Mouse (Mus musculus) layer of hippocampus, postnatal 25 days (tissue): ENCODE results near the gene Cdk5rap1. TPM values are rescaled to one million over a fixed set of nuclear protein-coding genes. Genes with fewer than 3 reads are reported as not detected.
A peak's percentile ranks its signal among the peaks of the same experiment; 100 is the strongest.

Source experiments
- DNase-seq, 2 experiments: peaks; one replicate each; pipeline ENCODE4 v3.0.0; 2022; ENCODE audit warnings: mixed read lengths in 2 of 2, low spot score in 1 of 2; ENCODE audit errors: extremely low spot score in 1 of 2
- total RNA-seq, 2 experiments: library from RNA; stranded (reverse); gene quantifications; 2 replicates each; pipeline ENCODE4 v1.2.3; 2021

Cdk5rap1 gene
- total RNA-seq = 10 to 100 TPM; 17.7 to 18.7 TPM

DNA sequence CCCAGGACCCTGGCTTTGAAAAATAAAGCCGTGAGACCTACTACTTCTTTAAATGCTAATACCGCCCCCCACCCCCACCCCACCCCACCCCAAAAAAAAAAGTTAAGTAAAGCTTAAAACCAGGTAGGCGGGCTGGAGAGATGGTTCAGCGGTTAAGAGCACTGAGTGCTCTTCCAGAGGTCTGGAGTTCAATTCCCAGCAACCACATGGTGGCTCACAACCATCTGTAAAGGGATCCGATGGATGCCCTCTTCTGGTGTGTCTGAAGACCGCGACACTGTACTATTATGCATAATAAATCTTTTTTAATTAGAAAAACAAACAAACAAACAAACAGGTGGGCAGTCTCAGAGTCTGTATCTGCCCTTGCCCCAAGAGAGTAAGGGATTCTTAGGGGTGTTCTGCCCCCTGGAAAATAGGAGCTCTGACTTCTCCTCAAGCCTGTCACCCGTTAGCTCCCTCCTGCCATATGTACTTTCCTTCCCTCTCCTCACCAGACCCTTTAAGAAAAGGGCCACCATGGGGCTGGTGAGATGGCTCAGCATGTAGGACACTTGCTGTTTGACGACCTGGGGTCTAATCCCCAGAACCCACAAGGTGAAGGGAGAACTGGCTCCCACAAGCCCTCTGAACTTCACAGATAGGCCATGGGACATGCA lies at the start of gene Cdk5rap1:
Gene Cdk5rap1, minus strand, starts transcription at position 169 of the 659 bp plus-strand sequence.
- DNase-seq = no peak

DNA sequence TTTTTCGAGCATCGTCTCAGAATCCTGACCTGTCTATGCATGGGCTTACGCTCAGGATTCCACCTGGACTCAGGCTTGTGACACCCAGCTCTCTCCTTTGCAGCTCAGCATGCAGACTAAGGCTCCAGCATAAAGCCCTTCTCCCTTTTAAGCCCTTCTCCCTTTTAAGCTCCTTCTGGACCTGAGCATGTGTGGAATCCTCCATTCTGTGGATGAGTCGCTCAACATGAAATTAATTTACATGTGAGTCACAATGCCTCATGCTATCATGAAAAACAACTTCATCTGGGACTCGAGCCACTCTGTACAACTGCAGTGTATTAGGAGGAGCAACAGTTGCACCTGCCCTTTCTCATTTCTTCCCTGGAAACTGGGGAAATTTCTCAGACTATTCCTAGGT lies 49.4 kb upstream of the Cdk5rap1 start:
- no peak for DNase-seq

DNA sequence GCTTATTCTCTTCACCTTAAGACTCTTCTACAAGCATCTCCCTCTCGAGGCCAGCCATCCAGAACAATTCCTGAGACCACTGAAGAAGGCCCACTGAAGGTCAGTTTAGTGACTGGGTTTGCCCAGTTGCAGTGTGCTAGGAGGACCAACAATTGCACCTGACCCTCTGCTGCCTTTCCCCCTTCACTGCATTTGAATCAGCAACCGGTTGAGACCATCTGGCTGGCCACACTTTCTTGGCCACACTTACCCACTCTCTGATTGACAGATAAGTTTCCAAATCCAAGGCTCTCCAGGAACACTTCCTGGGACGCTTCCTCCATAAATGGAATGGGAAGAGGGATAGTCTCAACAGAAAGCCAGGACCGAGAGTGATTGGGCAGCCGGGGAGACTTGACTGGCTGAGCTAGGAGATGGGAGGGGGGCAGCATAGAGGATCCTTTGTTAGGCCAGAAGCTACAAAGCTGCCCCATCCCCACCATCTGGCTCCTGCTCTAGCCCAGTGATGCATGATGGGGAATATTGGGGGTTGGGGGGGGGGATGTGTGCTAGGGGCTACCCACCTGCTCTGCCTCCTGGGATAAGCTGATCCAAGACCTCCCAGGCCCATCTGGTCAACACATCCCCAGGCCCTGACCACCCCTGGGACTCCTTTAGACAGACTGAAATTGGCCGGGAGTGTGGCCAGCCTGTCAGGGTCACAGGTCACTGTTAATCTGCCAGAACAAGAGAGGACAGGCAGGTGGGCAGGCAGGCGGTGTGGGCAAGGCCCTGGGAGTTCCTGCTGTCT lies 48.3 kb upstream of the Cdk5rap1 start:
- no peak for DNase-seq

DNA sequence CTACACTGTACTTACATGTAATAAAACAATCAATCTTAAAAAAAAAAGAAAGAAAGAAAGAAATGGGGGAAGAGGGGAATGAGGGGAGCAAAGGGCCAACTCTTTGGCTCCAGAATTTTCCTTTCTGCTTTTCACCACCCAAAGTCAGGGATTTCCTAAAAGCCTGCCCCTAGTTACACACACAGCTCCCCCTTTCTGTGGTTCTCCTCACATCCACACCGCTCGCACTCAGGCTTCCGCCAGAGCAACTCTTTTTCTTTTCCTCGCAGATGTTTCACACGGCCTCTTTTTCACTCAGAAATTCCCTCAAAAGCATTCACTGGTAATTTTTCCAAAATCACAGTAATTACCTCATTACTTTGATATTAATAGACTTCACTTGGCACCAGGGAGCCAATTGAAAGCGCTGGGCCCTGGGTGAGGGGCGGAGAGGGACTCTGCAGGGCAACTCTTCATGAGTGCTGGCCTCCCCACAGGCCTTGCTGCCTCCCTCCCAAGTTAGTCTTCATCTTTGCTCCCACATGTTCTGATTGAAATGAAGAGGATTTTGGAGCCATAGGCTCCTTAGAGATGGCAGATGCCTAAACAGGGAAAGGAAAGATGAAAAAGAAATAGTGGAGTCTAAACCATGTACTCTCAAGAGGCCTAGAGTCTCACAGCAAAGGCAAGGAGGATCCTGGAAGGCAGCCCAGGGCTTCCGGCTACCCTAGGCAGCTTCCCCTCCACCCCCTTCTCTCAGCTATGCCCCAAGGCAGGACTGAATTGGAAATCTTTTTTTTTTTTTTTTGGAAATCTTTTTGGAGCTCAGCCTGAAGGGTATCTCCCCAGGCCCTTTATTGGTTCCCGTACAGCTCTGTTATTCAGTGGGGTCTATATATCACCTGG lies 47.1 kb upstream of the Cdk5rap1 start:
- DNase-seq = no peak

DNA sequence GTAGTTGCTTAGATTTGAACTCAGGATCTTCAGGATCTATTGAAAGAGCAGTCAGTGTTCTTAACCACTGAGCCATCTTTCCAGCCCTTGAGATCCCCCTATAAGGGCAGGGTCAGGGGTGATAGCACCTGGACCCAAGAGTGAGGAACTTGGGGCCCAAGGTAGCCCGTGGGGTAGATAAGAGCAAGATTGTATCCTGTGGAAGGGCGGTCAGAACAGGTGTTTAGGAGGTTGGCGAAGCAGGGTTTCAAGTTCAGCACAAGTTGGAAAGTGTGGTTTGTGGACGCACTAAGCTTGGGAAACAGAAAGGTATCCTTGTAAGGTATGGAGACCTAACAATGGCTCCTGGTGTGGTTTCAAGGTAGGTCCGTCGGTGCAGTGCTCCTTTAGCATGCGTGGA lies 45.2 kb upstream of the Cdk5rap1 start:
- no peak for DNase-seq

DNA sequence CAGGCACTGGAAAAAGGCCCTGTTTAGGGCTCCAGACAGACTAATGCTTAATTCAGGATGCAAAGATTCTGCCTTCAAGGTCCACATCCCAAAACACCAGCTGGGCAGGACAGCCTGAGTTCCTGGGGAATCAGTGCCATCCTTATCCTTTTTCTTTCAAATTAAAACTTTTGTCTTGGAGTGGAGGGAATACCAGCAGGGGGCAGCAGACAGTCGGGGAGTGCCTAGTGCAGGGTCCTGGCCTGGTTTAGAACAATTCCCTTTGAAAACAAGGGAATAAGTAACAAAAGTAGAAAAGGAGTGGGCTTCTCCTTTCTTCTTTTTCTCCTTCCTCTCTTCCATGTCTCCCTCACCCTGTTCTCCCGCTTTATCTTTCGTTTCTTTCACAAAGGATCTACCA lies 44.3 kb upstream of the Cdk5rap1 start:
- peak; percentile 68 to 97 for DNase-seq

DNA sequence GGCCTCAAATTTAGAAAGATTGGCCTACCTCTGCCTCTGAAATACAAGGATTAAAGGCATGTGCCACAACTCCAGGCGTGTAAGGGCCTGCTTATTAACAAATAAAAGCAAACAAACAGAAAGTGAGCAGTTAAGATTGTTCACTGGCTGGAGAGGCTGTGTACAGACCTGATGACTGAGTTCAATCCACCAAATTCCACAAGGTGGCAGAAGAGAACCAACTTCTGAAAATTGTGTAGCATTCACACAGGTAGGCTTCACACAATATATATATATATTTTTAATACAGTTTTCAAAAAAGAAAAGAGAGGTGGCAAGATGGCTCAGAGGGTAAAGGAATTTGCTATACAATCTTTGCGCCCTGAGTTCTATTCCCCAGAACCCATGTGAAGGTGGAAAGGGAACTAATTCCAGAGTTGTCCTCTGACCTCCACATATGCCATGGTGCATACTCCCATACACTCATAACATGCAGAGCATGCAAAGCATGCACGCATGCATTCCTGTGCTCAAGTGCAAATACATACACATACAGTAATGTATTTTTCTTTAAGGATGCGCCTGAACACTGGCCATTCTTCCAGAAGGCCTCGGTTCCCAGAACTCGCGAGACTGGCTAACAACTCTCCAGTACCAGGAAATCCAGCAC lies 39.3 kb upstream of the Cdk5rap1 start:
- peak in 1 of 2 experiments; percentile 48 for DNase-seq

DNA sequence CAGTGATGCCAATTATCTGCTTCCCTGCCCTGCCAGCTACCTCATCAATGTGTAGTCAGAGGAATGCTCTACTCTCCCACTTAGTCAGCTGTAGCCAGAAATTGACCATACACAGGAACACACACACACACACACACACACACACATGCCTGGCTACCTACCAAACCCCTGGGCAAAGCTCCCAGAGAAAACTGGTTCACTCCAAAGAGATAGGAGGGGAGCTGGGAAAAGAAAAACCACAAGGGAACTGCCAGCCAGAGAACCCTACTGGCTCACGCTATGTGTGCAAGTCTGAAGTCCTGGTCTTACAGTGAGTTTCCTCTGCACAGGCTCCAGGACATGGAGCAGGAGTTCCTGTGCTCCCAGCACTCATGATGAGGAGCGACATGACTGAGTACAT lies 37.5 kb upstream of the Cdk5rap1 start:
- DNase-seq = peak in 1 of 2 experiments; percentile 45

DNA sequence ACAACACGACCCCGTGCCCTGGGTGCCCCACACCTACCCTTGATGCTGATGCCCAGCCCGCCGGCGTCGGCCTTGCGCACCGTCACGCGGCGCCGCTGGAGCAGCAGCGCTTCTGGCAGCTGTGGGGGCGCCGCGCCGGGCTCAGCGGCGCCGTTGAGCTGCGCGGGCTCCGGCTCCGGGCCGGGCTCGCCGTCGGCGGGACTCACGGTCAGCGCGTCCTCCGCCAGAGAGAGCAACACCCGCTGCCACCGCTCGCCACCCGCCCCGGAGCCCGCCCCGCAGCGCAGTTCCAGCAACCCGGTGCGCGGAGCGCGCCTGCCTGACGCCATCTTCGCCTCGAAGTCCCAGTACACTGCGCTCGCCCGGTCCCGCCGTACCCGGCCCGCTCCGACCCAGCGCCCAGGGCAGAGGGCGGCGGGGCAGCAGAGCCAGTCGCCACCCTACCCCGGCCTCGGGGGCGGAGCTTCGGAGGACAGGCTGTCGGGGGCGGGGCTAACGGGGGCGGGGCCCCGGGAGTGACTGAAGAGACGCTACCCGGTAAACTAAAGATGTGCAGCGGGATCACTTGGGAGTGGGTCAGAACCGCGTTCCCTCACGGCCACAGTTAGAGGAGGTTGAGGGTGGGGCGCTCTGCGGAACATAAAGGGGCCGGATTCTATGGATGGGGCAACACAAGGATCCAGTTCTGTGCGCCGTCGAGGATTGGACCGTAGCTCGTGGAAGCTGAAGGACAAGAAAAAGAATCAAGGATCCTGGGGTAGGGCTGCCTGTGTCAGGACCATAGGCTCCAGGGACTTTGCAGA lies 35.0 kb upstream of the Cdk5rap1 start, which contains the start of gene Snta1:
Gene Snta1, minus strand, starts transcription at position 457 of the 803 bp plus-strand sequence.
- peak; percentile 67 to 73 for DNase-seq

DNA sequence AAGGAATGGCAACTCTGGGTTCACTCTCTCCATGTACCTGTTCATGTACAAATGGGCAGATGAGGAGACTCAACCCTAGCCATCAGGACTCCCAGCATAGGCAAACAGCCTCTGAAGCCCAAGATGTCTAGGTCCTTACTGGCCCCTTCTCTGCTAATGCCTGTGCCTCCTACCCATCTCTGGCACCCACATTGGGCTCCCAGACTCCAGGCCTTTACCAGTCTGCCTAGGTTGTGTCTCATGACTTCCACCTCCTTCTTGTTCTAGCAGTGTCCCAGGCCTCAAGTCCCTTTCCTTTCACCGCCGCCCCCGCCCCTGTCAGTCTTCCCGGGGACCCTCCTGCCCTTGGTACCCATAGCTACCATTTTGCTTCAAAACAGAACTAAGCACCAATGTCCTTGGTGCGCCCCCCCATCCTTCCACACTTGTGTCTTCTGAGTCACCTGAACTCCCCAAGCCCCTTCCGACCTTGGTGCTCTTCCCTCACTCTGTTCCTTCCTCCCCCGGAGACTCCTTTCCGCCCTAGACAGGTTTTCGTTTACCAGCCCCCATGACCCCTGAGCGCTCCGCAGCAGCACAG lies 34.3 kb upstream of the Cdk5rap1 start:
- no peak for DNase-seq

DNA sequence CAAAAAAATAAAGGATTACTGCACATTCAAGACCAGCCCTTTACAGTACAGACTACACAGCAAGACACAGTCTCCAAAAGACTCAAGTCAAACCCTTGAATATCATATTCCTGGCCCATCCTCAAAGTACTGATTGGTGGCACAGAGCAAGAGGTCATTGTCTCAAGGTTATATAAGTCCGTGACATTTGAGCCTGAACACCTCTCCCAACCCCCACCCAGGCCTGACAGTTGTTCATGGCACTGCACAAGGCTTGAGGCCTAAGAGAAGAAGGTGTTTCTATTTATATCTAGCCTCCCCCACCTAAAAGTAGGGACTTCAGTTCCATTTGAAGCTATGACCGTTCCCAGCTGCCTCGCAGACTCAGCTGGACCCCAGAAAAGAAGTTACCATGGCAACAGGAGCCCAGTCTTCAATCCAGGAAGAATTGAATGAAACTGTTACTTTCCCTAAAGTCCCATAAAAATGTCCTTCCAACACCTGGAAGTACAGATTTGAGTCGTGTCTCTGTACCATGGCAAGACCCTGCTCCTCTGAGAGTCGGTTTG lies 32.7 kb upstream of the Cdk5rap1 start:
- no peak for DNase-seq

DNA sequence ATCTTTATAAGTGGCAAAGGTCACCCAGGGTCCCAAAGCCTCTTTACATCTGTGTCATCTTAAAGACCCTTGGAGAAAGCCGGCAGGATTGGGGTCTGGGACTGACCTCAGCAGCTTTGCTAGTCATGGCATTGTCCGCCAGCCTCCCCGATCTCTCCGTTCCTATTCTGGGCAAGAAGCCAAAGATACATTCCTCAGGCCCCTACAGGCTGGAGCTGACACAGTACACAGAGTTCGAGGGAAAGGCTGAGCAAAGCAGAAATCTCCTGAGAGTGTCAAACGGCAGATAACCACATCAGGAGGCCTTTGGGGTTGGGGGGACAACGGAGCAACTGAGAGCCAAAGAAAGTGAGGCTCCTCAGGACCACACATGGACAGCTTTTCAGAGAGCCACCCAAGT lies 30.0 kb upstream of the Cdk5rap1 start:
- no peak for DNase-seq

DNA sequence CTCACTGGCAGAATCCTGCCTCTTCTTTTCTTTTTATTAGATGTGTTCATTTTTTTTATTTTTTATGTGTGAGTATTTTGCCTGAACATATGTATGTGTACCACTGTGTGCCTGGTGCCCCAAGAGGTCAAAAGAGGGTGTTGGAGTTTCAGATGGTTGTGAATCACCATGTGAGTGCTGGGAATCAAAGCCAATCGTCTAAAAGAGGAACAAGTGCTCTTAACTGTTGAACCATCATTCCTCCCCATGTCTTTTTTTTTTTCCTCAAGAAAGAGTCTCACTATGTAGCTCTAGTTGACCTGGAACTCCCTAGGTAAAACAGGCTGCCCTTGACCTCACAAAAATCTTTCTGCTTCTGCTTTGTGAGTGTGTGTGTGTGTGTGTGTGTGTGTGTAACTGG lies 29.2 kb upstream of the Cdk5rap1 start:
- no peak for DNase-seq

DNA sequence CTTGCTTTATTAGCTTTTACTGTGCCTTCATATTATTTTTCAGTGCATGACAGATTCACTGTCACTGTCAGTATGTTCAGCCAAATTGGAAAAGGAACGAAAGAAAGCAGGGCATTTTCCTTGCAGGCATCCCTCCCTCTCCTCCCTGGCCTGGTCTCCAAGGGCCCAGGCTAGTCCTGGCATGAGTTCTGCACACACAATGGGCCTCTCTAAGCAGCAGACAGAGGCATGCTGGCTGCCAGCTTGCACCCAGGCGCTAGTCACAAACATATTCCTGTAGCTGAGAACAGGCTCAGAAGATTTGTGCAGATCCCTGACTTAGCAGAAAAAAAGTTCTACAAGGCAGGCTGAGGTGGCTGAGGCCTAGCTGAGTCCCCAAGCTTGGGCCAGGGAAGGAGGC lies 26.5 kb upstream of the Cdk5rap1 start:
- DNase-seq = no peak

DNA sequence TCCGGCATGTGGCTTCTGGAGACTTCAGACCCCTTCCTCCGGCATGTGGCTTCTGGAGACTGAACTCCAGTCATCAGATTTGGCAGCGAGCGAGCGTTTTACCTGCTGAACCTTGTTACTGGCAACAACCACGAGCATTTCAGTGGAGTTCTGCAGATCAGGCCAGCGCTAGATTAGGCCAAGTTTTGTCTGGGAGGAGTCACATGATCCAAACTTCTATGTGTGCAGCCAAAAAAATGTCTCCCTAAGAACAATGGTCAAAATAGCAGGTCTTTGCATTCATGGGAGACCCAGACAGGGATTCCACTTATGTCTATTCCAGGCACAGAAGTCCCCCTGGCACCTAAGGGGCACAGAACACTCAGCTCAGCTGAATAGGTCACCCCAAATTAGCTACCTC lies 25.5 kb upstream of the Cdk5rap1 start:
- DNase-seq = no peak

DNA sequence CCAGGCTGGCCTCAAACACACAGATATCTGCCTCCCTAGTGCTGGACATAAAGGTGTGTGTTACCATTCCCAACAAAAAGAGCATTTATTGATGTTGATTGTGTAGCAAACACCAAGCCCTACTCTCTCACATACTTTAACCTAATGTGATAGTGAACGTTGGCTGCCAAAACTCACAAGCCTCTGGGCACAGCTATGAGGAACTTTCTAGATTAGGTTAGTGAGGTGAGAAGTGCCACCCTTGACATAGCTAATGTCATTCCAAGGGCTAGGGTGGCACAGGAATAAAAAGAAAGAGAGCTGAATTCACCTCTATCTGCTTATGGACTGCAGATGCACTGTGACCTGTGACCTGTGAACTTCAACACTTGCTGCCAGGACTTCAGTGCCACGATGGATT lies 23.7 kb upstream of the Cdk5rap1 start:
- no peak for DNase-seq

DNA sequence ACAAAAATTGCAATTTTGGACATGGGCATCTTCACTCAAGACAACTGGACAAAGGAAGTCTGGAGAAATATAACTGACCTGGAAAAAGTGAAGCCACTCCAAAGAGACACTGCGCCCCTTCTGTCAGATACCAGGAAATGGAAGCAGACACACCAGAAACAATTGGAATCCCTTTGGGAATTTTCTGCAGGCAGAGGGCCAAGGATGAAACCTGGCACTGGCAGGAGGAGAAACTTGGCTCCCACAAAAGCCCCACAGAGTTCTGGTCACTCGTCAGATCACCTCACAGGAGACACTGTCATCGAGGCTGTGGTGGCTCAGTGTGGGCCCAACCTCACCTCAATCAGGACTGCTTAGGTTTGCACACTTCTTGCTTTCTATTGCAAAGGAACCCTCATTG lies 21.8 kb upstream of the Cdk5rap1 start:
- no peak for DNase-seq

DNA sequence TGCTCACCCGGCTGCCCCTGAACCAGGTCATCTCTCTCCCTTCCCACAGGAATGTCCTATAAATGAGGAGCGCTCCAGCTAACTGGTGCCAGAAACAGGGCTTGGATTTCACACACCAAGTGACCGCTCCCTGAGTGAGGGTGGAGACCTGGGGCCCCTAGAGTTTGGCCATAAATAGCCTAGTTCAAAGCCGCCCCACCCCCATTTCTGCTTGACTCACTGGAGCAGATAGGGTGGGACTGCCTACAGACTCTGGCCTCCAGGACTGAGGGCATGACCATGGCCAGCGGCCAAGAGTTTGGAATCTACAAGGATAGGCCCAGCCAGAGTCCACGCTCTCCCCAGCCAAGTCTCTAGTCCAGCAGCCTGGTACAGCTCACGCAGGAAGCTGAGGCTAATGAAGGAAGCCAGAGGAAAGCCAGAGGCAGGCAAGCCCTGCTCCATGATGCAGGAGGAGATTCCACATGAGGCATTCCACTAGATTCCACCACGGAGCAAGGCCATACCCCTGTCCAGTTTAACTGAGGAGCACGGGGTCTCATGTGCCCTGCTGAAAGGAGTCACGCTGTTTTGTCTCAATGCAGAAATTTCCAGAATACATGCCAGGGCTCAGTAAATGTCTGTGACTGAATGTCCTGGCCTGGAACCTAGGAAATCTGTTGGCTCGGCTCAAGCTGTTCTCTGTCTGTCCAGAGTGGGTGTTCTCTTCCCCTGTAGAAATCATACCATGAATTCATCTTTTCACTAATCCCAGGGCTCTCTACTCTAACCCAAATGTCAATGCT lies 17.6 kb upstream of the Cdk5rap1 start:
- DNase-seq = peak in 1 of 2 experiments; percentile 43
